Mouse (Mus musculus): Measurements from ENCODE around the gene Limd2. TPM values are rescaled to one million over a fixed set of nuclear protein-coding genes. Genes with fewer than 3 reads are reported as not detected.
A peak's percentile ranks its signal among the peaks of the same experiment; 100 is the strongest.
"Not testable (repeated sequence)": the region's sequence is repeated elsewhere in the genome, so short reads cannot be mapped to it uniquely, and the experiment has no call there.

Gene Limd2
- polyA plus RNA-seq, 2 experiments from 2014 or later, result 633 to 743 TPM

- peak; percentile 30 for ATAC-seq
Observed at GRCm38 (mm10) chr11:106170807-106171206, 10.1 kb upstream of the Limd2 start.

- peak; percentile 94 for ATAC-seq
Observed at GRCm38 (mm10) chr11:106167435-106167834, 6.8 kb upstream of the Limd2 start.

GRCm38 (mm10) chr11:106164601-106165180 lies 4.0 kb upstream of the Limd2 start:
- no peak for ATAC-seq

- ATAC-seq, result no peak
Observed at GRCm38 (mm10) chr11:106163546-106163945, 2.9 kb upstream of the Limd2 start.

- no peak for ATAC-seq
Observed at GRCm38 (mm10) chr11:106162237-106162636, 1.6 kb upstream of the Limd2 start.

- peak; percentile 27 for ATAC-seq
Observed at GRCm38 (mm10) chr11:106159921-106160840, 479 bp downstream of the Limd2 start.

GRCm38 (mm10) chr11:106159216-106159920 lies 1.3 kb downstream of the Limd2 start:
- peak; percentile 71 for ATAC-seq

DNA sequence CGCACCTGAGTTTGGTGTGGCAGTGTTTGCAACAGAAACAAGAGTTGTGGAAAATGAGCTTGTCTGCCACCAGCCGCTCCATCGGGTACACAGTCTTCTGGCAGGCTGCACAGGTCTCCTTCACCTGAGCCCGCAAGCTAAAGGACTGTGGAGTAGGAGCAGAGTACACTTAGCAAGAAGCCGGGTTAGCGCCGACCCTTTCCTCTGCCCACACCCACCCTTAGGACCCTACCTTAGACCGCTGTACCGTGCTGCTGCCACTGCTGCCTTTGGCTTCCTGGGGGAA lies 1.8 kb downstream of the Limd2 start:
- no peak for ATAC-seq

- no peak for ATAC-seq
Observed at GRCm38 (mm10) chr11:106158081-106158929, 2.4 kb downstream of the Limd2 start.

- ATAC-seq, result no peak
Observed at GRCm38 (mm10) chr11:106157154-106157553, 3.5 kb downstream of the Limd2 start.

DNA sequence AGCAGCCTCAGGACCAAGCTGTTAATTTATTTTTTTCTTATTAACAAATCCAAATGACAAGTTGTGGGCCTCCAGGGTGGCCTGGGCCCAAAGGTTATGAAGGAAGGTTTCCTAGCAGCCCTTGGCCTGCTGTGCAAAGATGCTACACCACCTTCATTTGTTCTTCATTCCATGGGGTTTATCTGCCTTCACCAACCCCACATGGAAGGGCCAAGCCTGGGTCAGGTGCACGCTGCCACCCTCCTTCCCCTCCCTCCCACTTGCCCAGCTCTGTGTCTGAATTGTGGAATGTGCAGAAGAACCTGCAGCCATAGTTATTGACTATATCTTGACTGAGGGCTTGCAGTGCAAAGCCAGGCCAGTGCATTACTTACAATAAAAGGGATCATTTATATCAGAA lies 4.4 kb downstream of the Limd2 start:
- no peak for ATAC-seq

- ATAC-seq, result no peak
Observed at GRCm38 (mm10) chr11:106155761-106156160, 4.9 kb downstream of the Limd2 start.

- ATAC-seq, result no peak
Observed at GRCm38 (mm10) chr11:106154770-106155169, 5.9 kb downstream of the Limd2 start.

GRCm38 (mm10) chr11:106154091-106154490 lies 6.6 kb downstream of the Limd2 start:
- no peak for ATAC-seq

- no peak for ATAC-seq
Observed at GRCm38 (mm10) chr11:106152132-106152531, 8.5 kb downstream of the Limd2 start.

- no peak for ATAC-seq
Observed at GRCm38 (mm10) chr11:106151219-106151618, 9.4 kb downstream of the Limd2 start.

DNA sequence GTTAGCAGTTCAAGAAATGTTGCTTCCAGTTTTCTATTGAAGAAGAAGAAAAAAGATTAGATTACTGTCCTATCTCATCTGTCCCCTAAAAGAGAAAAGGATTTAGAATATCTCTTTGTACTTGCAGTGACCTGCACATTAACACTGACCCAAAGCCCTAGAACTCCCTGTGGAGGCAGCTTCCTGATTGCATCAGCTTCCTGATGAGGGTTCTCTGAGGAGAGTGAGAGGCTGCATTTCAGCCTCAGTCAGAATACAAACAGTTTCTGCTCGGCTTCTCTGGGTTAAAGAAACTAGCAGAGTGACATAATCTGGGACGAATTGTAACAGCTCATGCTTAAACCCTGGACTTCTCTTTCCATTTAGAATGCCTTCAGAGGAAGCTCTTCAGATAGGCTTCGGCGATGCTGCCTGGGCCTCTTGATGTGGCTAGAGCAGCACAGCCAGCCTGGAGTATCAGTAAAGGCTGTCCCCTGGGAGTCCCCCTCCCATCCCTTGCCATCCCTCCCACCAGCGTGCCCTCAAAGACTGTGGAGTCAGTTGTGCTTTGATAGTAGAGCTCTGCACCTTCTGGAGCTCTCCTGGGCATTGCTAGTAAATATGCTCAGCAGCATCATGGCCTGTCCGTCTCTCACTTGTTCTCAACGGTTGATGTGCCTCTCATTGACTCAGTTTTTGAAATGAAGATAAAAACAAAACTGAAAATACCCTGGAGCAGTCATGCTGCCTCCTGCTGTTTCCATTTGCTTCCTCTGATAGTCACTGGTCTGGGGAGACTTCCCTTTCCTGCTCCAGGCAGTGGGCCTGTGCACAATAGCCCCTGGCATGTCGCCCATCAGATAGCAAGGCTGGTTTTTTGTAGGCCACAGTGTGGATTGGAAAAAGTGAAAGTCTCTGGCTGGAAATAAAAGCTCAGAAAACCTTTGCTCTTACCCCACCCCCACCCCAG lies 25.8 kb downstream of the Limd2 start:
- peak; percentile 43 for ATAC-seq

DNA sequence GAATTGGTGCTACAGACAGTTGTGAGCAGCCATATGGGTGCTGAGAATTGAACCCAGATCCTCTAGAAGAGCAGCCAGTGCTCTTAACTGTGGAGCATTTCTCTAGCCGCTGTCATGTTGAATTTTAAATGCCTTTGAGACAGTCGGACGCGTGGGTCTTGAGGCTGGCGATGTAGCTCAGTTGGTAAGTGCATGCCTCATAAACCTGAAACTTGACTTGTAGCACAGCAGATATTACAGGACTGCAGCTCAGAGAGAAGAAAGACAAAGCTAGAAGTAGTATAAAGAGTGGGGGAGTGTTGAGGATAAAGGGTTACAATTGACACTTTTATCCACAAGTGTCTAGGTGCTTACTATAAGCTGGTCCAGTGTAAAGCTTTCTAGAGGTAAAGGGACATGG lies 28.1 kb downstream of the Limd2 start:
- no peak for ATAC-seq

- no peak for ATAC-seq
Observed at GRCm38 (mm10) chr11:106129477-106129876, 31.2 kb downstream of the Limd2 start.

GRCm38 (mm10) chr11:106126727-106127373 lies 33.8 kb downstream of the Limd2 start:
- ATAC-seq, result not testable (repeated sequence)

GRCm38 (mm10) chr11:106125827-106126226 lies 34.8 kb downstream of the Limd2 start:
- no peak for ATAC-seq
